In genomic region chr12:79190931-79191673, GRCm38 (mm10) we compare ENCODE assay signal across 8 mouse cellular contexts. TPM values are rescaled to one million over a fixed set of nuclear protein-coding genes. Genes with fewer than 3 reads are reported as not detected.
DNase-seq lines count a peak whose midpoint lies in the region; ATAC-seq lines count a peak whose summit lies in the region.

No protein-coding gene starts in this region.

- peak overlapping the region; percentile 70 for H3K4me3 ChIP-seq in limb, embryonic 13.5 days
- H3K4me3 ChIP-seq in midbrain, embryonic 14.5 days (replicated peaks; ENCODE audit: low read depth, low read length) = peak overlapping the region; percentile 66

- H3K27me3 ChIP-seq in limb, embryonic 13.5 days = no peaks in the 10 kb centered on the region
- H3K27me3 ChIP-seq in midbrain, embryonic 14.5 days (ENCODE audit: control insufficient read depth, insufficient read depth, low read length) = no peaks in the 10 kb centered on the region

- under 1% methylated on average over 18 of the region's 18 CpGs for WGBS in limb, embryonic 13.5 days
- WGBS in midbrain, embryonic 14.5 days = under 1% methylated on average over 18 of the region's 18 CpGs

- H3K9ac ChIP-seq in limb, embryonic 13.5 days = peak overlapping the region; percentile 74
- peak overlapping the region; percentile 65 for H3K9ac ChIP-seq in midbrain, embryonic 14.5 days (replicated peaks; ENCODE audit: low read length)

- DNase-seq in urinary bladder, postnatal 25 days (ENCODE audit: low spot score) = peak; percentile 47
- DNase-seq in urinary bladder, adult 2 months (ENCODE audit: low spot score) = no peak
- DNase-seq in frontal cortex, postnatal 36 days (ENCODE audit: low spot score in 2 of 2) = peak; percentile 53 to 80
- DNase-seq in kidney, adult 18-20 months = peak; percentile 50
- DNase-seq in midbrain, embryonic 14.5 days = peak; percentile 91
- DNase-seq in spleen, postnatal 14 days (ENCODE audit: low spot score in 2 of 2) = peak; percentile 46 to 59

- peak; percentile 89 for ATAC-seq in common myeloid progenitor, adult 5-6 weeks (replicated peaks; ENCODE audit: low read depth, poor library complexity, severe bottlenecking)
- ATAC-seq in limb, embryonic 13.5 days (ENCODE audit: low FRiP score, low read depth) = peak; percentile 91
- peak; percentile 93 for ATAC-seq in midbrain, embryonic 14.5 days (ENCODE audit: low FRiP score, low TSS enrichment)

- peaks cover 11% of the 10 kb centered on the region for H3K4me1 ChIP-seq in limb, embryonic 13.5 days
- peaks cover 10% of the 10 kb centered on the region for H3K4me1 ChIP-seq in midbrain, embryonic 14.5 days (ENCODE audit: control insufficient read depth, insufficient read depth, low read length)

- no peaks in the 10 kb centered on the region for H3K9me3 ChIP-seq in limb, embryonic 13.5 days
- no peaks in the 10 kb centered on the region for H3K9me3 ChIP-seq in midbrain, embryonic 14.5 days (ENCODE audit: control insufficient read depth, low read length)

- H3K4me2 ChIP-seq in limb, embryonic 13.5 days (replicated peaks) = peak overlapping the region; percentile 85
- peak overlapping the region; percentile 87 for H3K4me2 ChIP-seq in midbrain, embryonic 14.5 days (ENCODE audit: low read length)

- peaks cover 23% of the 10 kb centered on the region for H3K36me3 ChIP-seq in limb, embryonic 13.5 days
- H3K36me3 ChIP-seq in midbrain, embryonic 14.5 days (ENCODE audit: control insufficient read depth, insufficient read depth, low read length) = peaks cover 24% of the 10 kb centered on the region

- H3K27ac ChIP-seq in limb, embryonic 13.5 days = peak overlapping the region; percentile 55; the same call in 1 of the 2 replicates
- peak overlapping the region; percentile 55 for H3K27ac ChIP-seq in midbrain, embryonic 14.5 days (replicated peaks; ENCODE audit: low read depth, low read length)

RNA-seq across cellular contexts. Expression of gene Rdh11, which starts 1.0 kb away (rescaled TPM):
- polyA plus RNA-seq in urinary bladder, adult 2 months (2012; rRNA removed) = 14.2 and 19.0 TPM in 2 replicates
- 24.7 and 25.1 TPM in 2 replicates for total RNA-seq in common myeloid progenitor, adult 5-6 weeks (2017)
- 23.5 and 27.0 TPM in 2 replicates for polyA plus RNA-seq in limb, embryonic 13.5 days (2015; fragmentation: Nextera tagmentation; extraction: Ambion mirVana)
- polyA plus RNA-seq in midbrain, embryonic 14.5 days (2014; fragmentation: Nextera tagmentation; extraction: Ambion mirVana) = 27.7 and 31.6 TPM in 2 replicates

RNA-seq across cellular contexts. Expression of gene Rdh12, which starts 17.6 kb away (rescaled TPM):
- 6.7 and 8.3 TPM in 2 replicates for polyA plus RNA-seq in urinary bladder, adult 2 months (2012; rRNA removed)
- total RNA-seq in common myeloid progenitor, adult 5-6 weeks (2017) = 0.73 and 5.1 TPM in 2 replicates
- polyA plus RNA-seq in limb, embryonic 13.5 days (2015; fragmentation: Nextera tagmentation; extraction: Ambion mirVana) = 3.5 TPM in 2 replicates
- 0.86 and 0.97 TPM in 2 replicates for polyA plus RNA-seq in midbrain, embryonic 14.5 days (2014; fragmentation: Nextera tagmentation; extraction: Ambion mirVana)

RNA-seq across cellular contexts. Expression of gene Vti1b, which starts 18.6 kb away (rescaled TPM):
- 86.4 and 97.2 TPM in 2 replicates for polyA plus RNA-seq in urinary bladder, adult 2 months (2012; rRNA removed)
- 147 and 182 TPM in 2 replicates for total RNA-seq in common myeloid progenitor, adult 5-6 weeks (2017)
- polyA plus RNA-seq in limb, embryonic 13.5 days (2015; fragmentation: Nextera tagmentation; extraction: Ambion mirVana) = 103 and 104 TPM in 2 replicates
- polyA plus RNA-seq in midbrain, embryonic 14.5 days (2014; fragmentation: Nextera tagmentation; extraction: Ambion mirVana) = 158 and 174 TPM in 2 replicates
